Mouse (Mus musculus) heart, postnatal 0 days (tissue): ENCODE measurements around the gene Klhl8.

Experiments used
- CTCF ChIP-seq: IDR thresholded peaks from 2 replicates; pipeline ENCODE4 v1.5.1; 2016; ENCODE audit warnings: antibody characterized with exemption, control low read depth, low read depth
- EP300 ChIP-seq: IDR thresholded peaks from 2 replicates; pipeline ENCODE4 v1.6.1; 2016; ENCODE audit warnings: antibody characterized with exemption, low read depth

GRCm38 (mm10) chr5:103822949-103823348 lies 88.1 kb downstream of the Klhl8 start:
- TF ChIP-seq CTCF = no peak
- no peak for TF ChIP-seq EP300
